Mouse (Mus musculus) forebrain, embryonic 12.5 days (tissue): ENCODE results near the gene Gkn1. TPM values are rescaled to one million over a fixed set of nuclear protein-coding genes. Genes with fewer than 3 reads are reported as not detected.

Source experiments
- ATAC-seq: fragments of 200-750 bp; cut with Nextera tagmentation; 2 replicates; pipeline ENCODE4 v1.8.0; 2017; ENCODE audit warnings: moderate TSS enrichment; ENCODE audit not compliant: low FRiP score
- H3K27ac ChIP-seq: fragments of 300-500 bp; sonication (generic); 2 replicates; pipeline ENCODE4 v1.5.1; 2016; ENCODE audit warnings: mild to moderate bottlenecking
- H3K27me3 ChIP-seq: fragments of 300-500 bp; sonication (generic); 2 replicates; pipeline ENCODE4 v1.6.1; 2016; ENCODE audit warnings: mild to moderate bottlenecking
- H3K36me3 ChIP-seq: fragments of 300-500 bp; sonication (generic); replicated peaks from 2 replicates; pipeline ENCODE4 v1.6.1; 2016; ENCODE audit warnings: mild to moderate bottlenecking
- H3K4me1 ChIP-seq: fragments of 300-500 bp; sonication (generic); 2 replicates; pipeline ENCODE4 v1.6.1; 2016
- H3K4me2 ChIP-seq: fragments of 300-500 bp; sonication (generic); 2 replicates; pipeline ENCODE4 v1.6.1; 2016; ENCODE audit warnings: mild to moderate bottlenecking, moderate library complexity
- H3K4me3 ChIP-seq: fragments of 300-500 bp; sonication (generic); replicated peaks from 2 replicates; pipeline ENCODE4 v1.5.1; 2016; ENCODE audit warnings: mild to moderate bottlenecking
- H3K9ac ChIP-seq: fragments of 300-500 bp; sonication (generic); 2 replicates; pipeline ENCODE4 v1.6.1; 2016; ENCODE audit warnings: mild to moderate bottlenecking
- H3K9me3 ChIP-seq: fragments of 300-500 bp; sonication (generic); 2 replicates; pipeline ENCODE4 v1.6.1; 2016
- WGBS: fragments of 180-500 bp; shearing (Covaris S2); methylation state at CpG from one replicate; pipeline ENCODE4 v1.1.7; 2016; 5-methylcytosine and 5-hydroxymethylcytosine counted together
- polyA plus RNA-seq: library from polyadenylated mRNA; unstranded; fragments of >200 nt; fragmentation: Nextera tagmentation; extraction: Ambion mirVana; gene quantifications from 2 replicates; pipeline ENCODE4 v1.2.1, GENCODE M21; 2016

Gkn1 gene
- polyA plus RNA-seq, 1 experiment from 2014 or later, result not detected

GRCm38 (mm10) chr6:87312761-87313160 lies 38.0 kb downstream of the Gkn1 start:
- no peak overlapping the region for H3K4me3 ChIP-seq
- ATAC-seq, result no peak
- 87% methylated on average over 4 of the region's 4 CpGs for WGBS
- no peak overlapping the region for H3K4me2 ChIP-seq
- H3K27me3 ChIP-seq, result no peaks in the 10 kb centered on the region
- H3K4me1 ChIP-seq, result no peaks in the 10 kb centered on the region
- H3K36me3 ChIP-seq, result peaks cover 21% of the 10 kb centered on the region
- no peak overlapping the region for H3K27ac ChIP-seq
- H3K9ac ChIP-seq, result no peak overlapping the region
- H3K9me3 ChIP-seq, result no peaks in the 10 kb centered on the region

GRCm38 (mm10) chr6:87304486-87304885 lies 46.3 kb downstream of the Gkn1 start:
- H3K9ac ChIP-seq, result no peak overlapping the region
- peaks cover 13% of the 10 kb centered on the region for H3K4me1 ChIP-seq
- H3K27ac ChIP-seq, result no peak overlapping the region
- ATAC-seq, result no peak
- no peaks in the 10 kb centered on the region for H3K9me3 ChIP-seq
- 89% methylated on average over 8 of the region's 8 CpGs for WGBS
- no peak overlapping the region for H3K4me3 ChIP-seq
- H3K27me3 ChIP-seq, result no peaks in the 10 kb centered on the region
- peaks cover 5% of the 10 kb centered on the region for H3K36me3 ChIP-seq
- no peak overlapping the region for H3K4me2 ChIP-seq

GRCm38 (mm10) chr6:87302746-87303145 lies 48.0 kb downstream of the Gkn1 start:
- 75% methylated on average over 5 of the region's 5 CpGs for WGBS
- Histone ChIP-seq H3K27me3 (no peaks in the 10 kb centered on the region), H3K27ac (no peak overlapping the region), H3K9me3 (no peaks in the 10 kb centered on the region), H3K4me2 (no peak overlapping the region), H3K36me3 (no peaks in the 10 kb centered on the region; the same call in 1 of the 2 replicates), H3K9ac (no peak overlapping the region), H3K4me1 (peaks cover 13% of the 10 kb centered on the region), H3K4me3 (no peak overlapping the region)
- ATAC-seq, result no peak

GRCm38 (mm10) chr6:87301991-87302390 lies 48.8 kb downstream of the Gkn1 start:
- Histone ChIP-seq H3K4me2 (no peak overlapping the region), H3K4me3 (no peak overlapping the region), H3K27ac (no peak overlapping the region), H3K9ac (no peak overlapping the region), H3K9me3 (no peaks in the 10 kb centered on the region), H3K4me1 (peaks cover 13% of the 10 kb centered on the region), H3K27me3 (no peaks in the 10 kb centered on the region), H3K36me3 (no peaks in the 10 kb centered on the region)
- WGBS, result 29% methylated on average over 4 of the region's 4 CpGs
- no peak for ATAC-seq

Other genes starting within 250 kb of the Gkn1 start
- gene D6Ertd527e, start 246.2 kb downstream of the Gkn1 start, polyA plus RNA-seq, result 0.19 TPM in 1 of 2 replicates, not detected in the other
- 4.2 and 4.3 TPM in 2 replicates for gene Antxr1, start 15.1 kb downstream of the Gkn1 start, polyA plus RNA-seq
- gene Gkn2, start 22.4 kb upstream of the Gkn1 start, polyA plus RNA-seq, result not detected in 2 replicates
- gene Gkn3, start 38.0 kb upstream of the Gkn1 start, polyA plus RNA-seq, result 0.31 TPM in 1 of 2 replicates, not detected in the other
- not detected in 2 replicates for gene Bmp10, start 78.1 kb upstream of the Gkn1 start, polyA plus RNA-seq
- 1.4 and 1.6 TPM in 2 replicates for gene Arhgap25, start 182.3 kb upstream of the Gkn1 start, polyA plus RNA-seq
- 6.6 and 6.9 TPM in 2 replicates for gene Prokr1, start 239.8 kb upstream of the Gkn1 start, polyA plus RNA-seq